Mouse (Mus musculus) MEL (cell line): ENCODE measurements at regions not wholly inside any gene's neighbourhood (a gene's known extent, or its start where the extent isn't known, plus 50 kb on each side); places are given as distances from the start of the nearest gene placed in this dataset.

Experiments
- DNase-seq: peaks from one replicate; pipeline ENCODE4 v3.0.0; 2011; ENCODE audit warnings: low read depth, low spot score
- H3K27ac ChIP-seq: 2 replicates; pipeline ENCODE4 v1.5.1; 2012; ENCODE audit warnings: low read depth, mild to moderate bottlenecking, control low read depth, low read length, moderate library complexity; ENCODE audit not compliant: control insufficient read depth
- H3K27me3 ChIP-seq, 2 experiments: fragments of 150-350 bp in 1 of 2; sonication (generic) in 1 of 2; 2 replicates each; pipeline ENCODE4 v1.6.1; 2012; ENCODE audit warnings: low read length in 2 of 2, mild to moderate bottlenecking in 2 of 2, improper control_type of control experiment in 1 of 2, moderate library complexity in 1 of 2; ENCODE audit not compliant: insufficient read depth in 2 of 2, control insufficient read depth in 1 of 2
- H3K36me3 ChIP-seq, 2 experiments: 2 replicates each; pipeline ENCODE4 v1.6.1; 2012 to 2014; ENCODE audit warnings: low read length in 2 of 2, improper control_type of control experiment in 1 of 2, inconsistent platforms in 1 of 2, mild to moderate bottlenecking in 1 of 2; ENCODE audit not compliant: insufficient read depth in 2 of 2, control insufficient read depth in 1 of 2
- H3K4me1 ChIP-seq, 2 experiments: fragments of 150-350 bp in 1 of 2; sonication (generic) in 1 of 2; 2 replicates each; pipeline ENCODE4 v1.6.1; 2012; ENCODE audit warnings: low read length in 2 of 2, improper control_type of control experiment in 1 of 2, mild to moderate bottlenecking in 1 of 2; ENCODE audit not compliant: insufficient read depth in 2 of 2, control insufficient read depth in 1 of 2
- H3K4me3 ChIP-seq, 2 experiments: fragments of 150-350 bp in 1 of 2; sonication (generic) in 1 of 2; 2 replicates each; pipeline ENCODE4 v1.5.1; 2012; ENCODE audit warnings: low read depth in 2 of 2, low read length in 2 of 2, mild to moderate bottlenecking in 2 of 2, moderate library complexity in 2 of 2, control low read depth in 1 of 2, improper control_type of control experiment in 1 of 2; ENCODE audit not compliant: control insufficient read depth in 1 of 2, insufficient read depth in 1 of 2
- H3K79me2 ChIP-seq: 2 replicates; pipeline ENCODE4 v1.6.1; 2012; ENCODE audit warnings: mild to moderate bottlenecking, low read length, moderate library complexity; ENCODE audit not compliant: control insufficient read depth, poor library complexity, insufficient read depth
- H3K9ac ChIP-seq: 2 replicates; pipeline ENCODE4 v1.6.1; 2012; ENCODE audit warnings: low read depth, mild to moderate bottlenecking, control low read depth, low read length, moderate library complexity; ENCODE audit not compliant: control insufficient read depth, poor library complexity, severe bottlenecking
- H3K9me3 ChIP-seq: fragments of 150-350 bp; sonication (generic); replicated peaks from 2 replicates; pipeline ENCODE4 v1.6.1; 2012; ENCODE audit warnings: mild to moderate bottlenecking, low read length, improper control_type of control experiment, moderate library complexity; ENCODE audit not compliant: insufficient read depth
- BHLHE40 ChIP-seq: IDR thresholded peaks from 2 replicates; pipeline ENCODE4 v1.6.1; 2012; ENCODE audit warnings: low read depth, mild to moderate bottlenecking, inconsistent platforms, low read length, improper control_type of control experiment, borderline replicate concordance
- CHD1 ChIP-seq: IDR thresholded peaks from 2 replicates; pipeline ENCODE4 v1.6.1; 2012; ENCODE audit warnings: low read depth, mild to moderate bottlenecking, inconsistent platforms, low read length, improper control_type of control experiment
- CHD2 ChIP-seq: IDR thresholded peaks from 2 replicates; pipeline ENCODE4 v1.6.1; 2011; ENCODE audit warnings: low read length, improper control_type of control experiment
- CTCF ChIP-seq, 3 experiments: IDR thresholded peaks in 2 of 3; conservative IDR thresholded peaks in 1 of 3; 2 replicates each; pipeline ENCODE4 v1.5.1; 2011 to 2012; ENCODE audit warnings: low read length in 3 of 3, low read depth in 2 of 3, mild to moderate bottlenecking in 2 of 3, improper control_type of control experiment in 1 of 3, inconsistent platforms in 1 of 3, mixed read lengths in 1 of 3, moderate library complexity in 1 of 3; ENCODE audit not compliant: control insufficient read depth in 1 of 3, insufficient read depth in 1 of 3, poor library complexity in 1 of 3, severe bottlenecking in 1 of 3
- ELF1 ChIP-seq: IDR thresholded peaks from 2 replicates; pipeline ENCODE4 v1.6.1; 2014; ENCODE audit warnings: low read depth, mild to moderate bottlenecking, inconsistent platforms, low read length, improper control_type of control experiment, moderate library complexity
- EP300 ChIP-seq, 2 experiments: IDR thresholded peaks; 2 replicates each; pipeline ENCODE4 v1.6.1; 2011; ENCODE audit warnings: improper control_type of control experiment in 2 of 2, low read length in 2 of 2, low read depth in 1 of 2, mild to moderate bottlenecking in 1 of 2
- ETS1 ChIP-seq: IDR thresholded peaks from 2 replicates; pipeline ENCODE4 v1.6.1; 2012; ENCODE audit warnings: low read depth, mild to moderate bottlenecking, inconsistent platforms, low read length, improper control_type of control experiment, moderate library complexity
- GABPA ChIP-seq: IDR thresholded peaks from 2 replicates; pipeline ENCODE4 v1.6.1; 2012; ENCODE audit warnings: low read depth, mild to moderate bottlenecking, inconsistent platforms, low read length, improper control_type of control experiment, moderate library complexity
- MEF2A ChIP-seq: IDR thresholded peaks from 2 replicates; pipeline ENCODE4 v1.6.1; 2014; ENCODE audit warnings: low read depth, mild to moderate bottlenecking, inconsistent platforms, low read length, improper control_type of control experiment; ENCODE audit not compliant: poor library complexity, insufficient replicate concordance, severe bottlenecking; ENCODE audit errors: extremely low read depth
- MYB ChIP-seq: IDR thresholded peaks from 2 replicates; pipeline ENCODE4 v1.6.1; 2011; ENCODE audit warnings: mild to moderate bottlenecking, low read depth, low read length, improper control_type of control experiment
- MYC ChIP-seq: IDR thresholded peaks from 2 replicates; pipeline ENCODE4 v1.6.1; 2011; ENCODE audit warnings: low read depth, mild to moderate bottlenecking, low read length, improper control_type of control experiment, moderate library complexity
- TBP ChIP-seq: IDR thresholded peaks from 2 replicates; pipeline ENCODE4 v1.8.0; 2011; ENCODE audit warnings: low read depth, low read length, improper control_type of control experiment
- USF1 ChIP-seq: IDR thresholded peaks from 2 replicates; pipeline ENCODE4 v1.6.1; 2014; ENCODE audit warnings: low read depth, mild to moderate bottlenecking, inconsistent platforms, low read length, improper control_type of control experiment, moderate library complexity
- USF2 ChIP-seq, 2 experiments: IDR thresholded peaks; 2 replicates each; pipeline ENCODE4 v1.6.1; 2011 to 2012; ENCODE audit warnings: improper control_type of control experiment in 2 of 2, low read length in 2 of 2, borderline replicate concordance in 1 of 2, inconsistent platforms in 1 of 2, low read depth in 1 of 2, mild to moderate bottlenecking in 1 of 2; ENCODE audit not compliant: insufficient read depth in 1 of 2
- ZKSCAN1 ChIP-seq: IDR thresholded peaks from 2 replicates; pipeline ENCODE4 v1.6.1; 2012; ENCODE audit warnings: low read depth, mild to moderate bottlenecking, inconsistent platforms, low read length, improper control_type of control experiment, moderate library complexity
- ZMIZ1 ChIP-seq: IDR thresholded peaks from 2 replicates; pipeline ENCODE4 v1.6.1; 2012; ENCODE audit warnings: low read depth, mild to moderate bottlenecking, inconsistent platforms, low read length, improper control_type of control experiment, moderate library complexity
- ZNF384 ChIP-seq: IDR thresholded peaks from 2 replicates; pipeline ENCODE4 v1.6.1; 2012; ENCODE audit warnings: low read depth, mild to moderate bottlenecking, inconsistent platforms, low read length, improper control_type of control experiment

GRCm38 (mm10) chr19:44649206-44649605 lies 86.6 kb downstream of the Hif1an start:
- Histone ChIP-seq H3K36me3 (no peaks in the 10 kb centered on the region), H3K4me1 (no peaks in the 10 kb centered on the region), H3K9ac (no peak overlapping the region), H3K4me3 (no peak overlapping the region), H3K27me3 (peaks cover 2 to 3% of the 10 kb centered on the region in 2 experiments; a peak in 3 of 4 replicates), H3K9me3 (no peaks in the 10 kb centered on the region), H3K27ac (no peak overlapping the region), H3K79me2 (no peaks in the 10 kb centered on the region)
- TF ChIP-seq ZKSCAN1 (no peak), MYB (no peak)
- no peak for DNase-seq

GRCm38 (mm10) chr19:44650841-44651240 lies 88.2 kb downstream of the Hif1an start:
- H3K27ac ChIP-seq, result no peak overlapping the region
- peaks cover 0 to 2% of the 10 kb centered on the region in 2 experiments; a peak in 1 of 4 replicates for H3K27me3 ChIP-seq
- TF ChIP-seq EP300 (IDR thresholded peaks at IDR 0.05; ENCODE audit: low read depth in 1 of 2, low read length in 2 of 2), result no peak
- TF ChIP-seq ELF1, result no peak
- no peak for TF ChIP-seq ZMIZ1
- TF ChIP-seq USF2 (IDR thresholded peaks at IDR 0.05; ENCODE audit: borderline replicate concordance in 1 of 2, insufficient read depth in 1 of 2, low read depth in 1 of 2, low read length in 2 of 2), result no peak
- no peak for TF ChIP-seq GABPA
- TF ChIP-seq TBP, result no peak
- TF ChIP-seq USF1, result no peak
- TF ChIP-seq MYC, result no peak
- no peak for TF ChIP-seq CTCF (IDR thresholded peaks at IDR 0.05 in 2 of 3, conservative IDR thresholded peaks at IDR 0.05 in 1 of 3; ENCODE audit: control insufficient read depth in 1 of 3, insufficient read depth in 1 of 3, low read depth in 2 of 3, low read length in 3 of 3, poor library complexity in 1 of 3, severe bottlenecking in 1 of 3)
- no peak for TF ChIP-seq BHLHE40
- no peak for TF ChIP-seq CHD1
- no peak for TF ChIP-seq MEF2A
- TF ChIP-seq CHD2, result no peak
- TF ChIP-seq MYB, result no peak
- TF ChIP-seq ETS1, result no peak
- TF ChIP-seq ZNF384, result no peak
- no peaks in the 10 kb centered on the region for H3K4me1 ChIP-seq
- no peak overlapping the region for H3K9ac ChIP-seq
- no peaks in the 10 kb centered on the region for H3K36me3 ChIP-seq
- no peak overlapping the region for H3K4me3 ChIP-seq
- no peaks in the 10 kb centered on the region for H3K79me2 ChIP-seq
- DNase-seq, result no peak
- H3K9me3 ChIP-seq, result no peaks in the 10 kb centered on the region
